Mouse (Mus musculus) forebrain, embryonic 14.5 days (tissue): ENCODE results near the gene Krtcap2. TPM values are rescaled to one million over a fixed set of nuclear protein-coding genes. Genes with fewer than 3 reads are reported as not detected.

Source experiments
- ATAC-seq: fragments of 200-750 bp; cut with Nextera tagmentation; 2 replicates; pipeline ENCODE4 v1.8.0; 2017; ENCODE audit warnings: mild to moderate bottlenecking, moderate library complexity
- DNase-seq: peaks from one replicate; pipeline ENCODE4 v3.0.0-alpha.2; 2015; ENCODE audit warnings: low spot score
- H3K27ac ChIP-seq: fragments of 300-500 bp; sonication (generic); 2 replicates; pipeline ENCODE4 v1.5.1; 2014; ENCODE audit warnings: low read depth, mild to moderate bottlenecking, control low read depth, low read length, moderate library complexity
- H3K27me3 ChIP-seq: fragments of 300-500 bp; sonication (generic); replicated peaks from 2 replicates; pipeline ENCODE4 v1.6.1; 2014; ENCODE audit warnings: low read length, control low read depth, mixed read lengths; ENCODE audit not compliant: control insufficient read depth, insufficient read depth
- H3K36me3 ChIP-seq: fragments of 300-500 bp; sonication (generic); 2 replicates; pipeline ENCODE4 v1.6.1; 2014; ENCODE audit warnings: low read length, control low read depth; ENCODE audit not compliant: control insufficient read depth, insufficient read depth
- H3K4me1 ChIP-seq: fragments of 300-500 bp; sonication (generic); 2 replicates; pipeline ENCODE4 v1.6.1; 2014; ENCODE audit warnings: antibody characterized with exemption, low read length, control low read depth; ENCODE audit not compliant: control insufficient read depth, insufficient read depth
- H3K4me2 ChIP-seq: fragments of 300-500 bp; sonication (generic); 2 replicates; pipeline ENCODE4 v1.6.1; 2014; ENCODE audit warnings: mild to moderate bottlenecking, control low read depth, low read length
- H3K4me3 ChIP-seq: fragments of 300-500 bp; sonication (generic); 2 replicates; pipeline ENCODE4 v1.5.1; 2014; ENCODE audit warnings: low read depth, low read length, control low read depth
- H3K9ac ChIP-seq: fragments of 300-500 bp; sonication (generic); 2 replicates; pipeline ENCODE4 v1.6.1; 2014; ENCODE audit warnings: mild to moderate bottlenecking, low read length, control low read depth, moderate library complexity
- H3K9me3 ChIP-seq: fragments of 300-500 bp; sonication (generic); replicated peaks from 2 replicates; pipeline ENCODE4 v1.6.1; 2016; ENCODE audit warnings: low read length, control low read depth, mixed read lengths; ENCODE audit not compliant: control insufficient read depth
- WGBS: fragments of 180-500 bp; shearing (Covaris S2); extraction: QIAGEN DNeasy Blood & Tissue Kit; methylation state at CpG from one replicate; pipeline ENCODE4 v1.1.7; 2014; 5-methylcytosine and 5-hydroxymethylcytosine counted together
- polyA plus RNA-seq: library from polyadenylated mRNA; unstranded; fragments of >200 nt; fragmentation: Nextera tagmentation; extraction: Ambion mirVana; gene quantifications from 2 replicates; pipeline ENCODE4 v1.2.1, GENCODE M21; 2014

Krtcap2 gene
- polyA plus RNA-seq, 1 experiment from 2014 or later: 234 TPM

DNA sequence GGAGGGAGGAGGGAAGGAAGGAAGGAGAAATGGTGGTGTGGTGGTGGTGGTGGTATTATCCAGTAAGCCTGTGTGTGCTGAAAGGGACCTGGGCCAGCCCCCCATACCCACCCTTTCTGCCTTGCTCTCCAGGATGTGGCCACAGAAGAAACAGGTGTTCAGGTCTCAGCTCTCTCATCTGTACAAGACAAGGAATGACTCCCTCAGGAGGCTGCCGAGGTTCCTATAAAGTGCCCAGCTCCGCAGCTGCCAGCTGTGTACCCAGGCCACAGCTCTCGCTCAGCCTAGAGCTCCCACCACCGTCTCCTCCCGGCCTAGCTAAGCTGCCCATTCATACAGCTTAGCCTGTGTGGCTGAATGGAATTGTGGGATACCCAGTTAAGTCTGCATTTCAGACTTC lies 46.5 kb downstream of the Krtcap2 start:
- Histone ChIP-seq H3K36me3 (no peaks in the 10 kb centered on the region), H3K27me3 (no peaks in the 10 kb centered on the region), H3K27ac (no peak overlapping the region), H3K9me3 (no peaks in the 10 kb centered on the region), H3K4me2 (no peak overlapping the region), H3K4me1 (no peaks in the 10 kb centered on the region), H3K9ac (no peak overlapping the region), H3K4me3 (no peak overlapping the region)
- DNase-seq: no peak
- WGBS: 63% methylated on average over 5 of the region's 5 CpGs
- ATAC-seq: no peak

GRCm38 (mm10) chr3:89293247-89293918 lies 47.6 kb downstream of the Krtcap2 start:
- H3K27ac ChIP-seq: no peak overlapping the region
- WGBS: 93% methylated on average over 11 of the region's 11 CpGs
- no peaks in the 10 kb centered on the region for H3K4me1 ChIP-seq
- H3K4me2 ChIP-seq: no peak overlapping the region
- H3K27me3 ChIP-seq: no peaks in the 10 kb centered on the region
- H3K4me3 ChIP-seq: no peak overlapping the region
- DNase-seq (no peak), ATAC-seq (no peak)
- H3K9ac ChIP-seq: no peak overlapping the region
- no peaks in the 10 kb centered on the region for H3K36me3 ChIP-seq
- H3K9me3 ChIP-seq: no peaks in the 10 kb centered on the region

DNA sequence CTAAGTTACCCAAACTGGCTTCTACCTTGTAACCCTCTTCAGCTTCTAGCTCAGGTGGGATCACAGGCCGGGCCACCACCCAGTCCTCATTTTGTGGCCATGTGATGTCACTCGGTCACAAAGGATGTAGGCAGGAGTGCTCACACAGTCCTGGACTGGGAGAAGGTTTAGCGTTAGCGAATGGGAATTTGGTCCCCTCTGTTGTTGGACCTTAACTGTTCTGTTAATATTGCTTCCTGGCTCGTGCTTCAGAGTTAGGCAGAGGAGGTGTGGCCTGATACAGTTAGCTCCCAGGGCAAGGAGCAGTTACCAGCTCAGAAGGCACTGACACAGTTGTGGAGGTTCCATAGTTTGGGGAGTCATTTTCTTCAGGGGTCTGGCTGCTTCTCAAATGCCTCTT lies 48.4 kb downstream of the Krtcap2 start:
- 82% methylated on average over 5 of the region's 5 CpGs for whole genome bisulfite sequencing
- Histone ChIP-seq H3K27me3 (no peaks in the 10 kb centered on the region), H3K4me2 (no peak overlapping the region), H3K4me1 (no peaks in the 10 kb centered on the region), H3K36me3 (no peaks in the 10 kb centered on the region), H3K27ac (no peak overlapping the region), H3K4me3 (no peak overlapping the region), H3K9ac (no peak overlapping the region), H3K9me3 (no peaks in the 10 kb centered on the region)
- ATAC-seq (no peak), DNase-seq (no peak)

GRCm38 (mm10) chr3:89295685-89296230 lies 50.0 kb downstream of the Krtcap2 start:
- no peaks in the 10 kb centered on the region for H3K9me3 ChIP-seq
- whole genome bisulfite sequencing: 82% methylated on average over 8 of the region's 8 CpGs
- no peaks in the 10 kb centered on the region for H3K36me3 ChIP-seq
- H3K9ac ChIP-seq: no peak overlapping the region
- H3K4me2 ChIP-seq: no peak overlapping the region
- DNase-seq (no peak), ATAC-seq (no peak)
- H3K4me3 ChIP-seq: no peak overlapping the region
- 0 out of 2 replicates have a peak, but pooled peaks cover 2% of the 10 kb centered on the region for H3K27me3 ChIP-seq
- H3K27ac ChIP-seq: no peak overlapping the region
- no peaks in the 10 kb centered on the region for H3K4me1 ChIP-seq

GRCm38 (mm10) chr3:89296761-89297396 lies 51.1 kb downstream of the Krtcap2 start:
- H3K27ac ChIP-seq: no peak overlapping the region
- 83% methylated on average over 11 of the region's 11 CpGs for WGBS
- H3K27me3 ChIP-seq: 0 out of 2 replicates have a peak, but pooled peaks cover 2% of the 10 kb centered on the region
- no peak overlapping the region for H3K4me3 ChIP-seq
- no peaks in the 10 kb centered on the region for H3K9me3 ChIP-seq
- ATAC-seq: no peak
- DNase-seq: peak; percentile 32
- H3K4me1 ChIP-seq: no peaks in the 10 kb centered on the region
- H3K9ac ChIP-seq: no peak overlapping the region
- no peaks in the 10 kb centered on the region for H3K36me3 ChIP-seq
- no peak overlapping the region for H3K4me2 ChIP-seq

- Histone ChIP-seq H3K4me3 (no peak overlapping the region), H3K9me3 (no peaks in the 10 kb centered on the region), H3K4me1 (no peaks in the 10 kb centered on the region), H3K27ac (no peak overlapping the region), H3K9ac (no peak overlapping the region), H3K27me3 (0 out of 2 replicates have a peak, but pooled peaks cover 2% of the 10 kb centered on the region), H3K4me2 (no peak overlapping the region), H3K36me3 (no peaks in the 10 kb centered on the region)
- DNase-seq: no peak
- ATAC-seq: no peak
- 68% methylated on average over 6 of the region's 6 CpGs for WGBS
Observed at GRCm38 (mm10) chr3:89298908-89299307, 53.1 kb downstream of the Krtcap2 start.

DNA sequence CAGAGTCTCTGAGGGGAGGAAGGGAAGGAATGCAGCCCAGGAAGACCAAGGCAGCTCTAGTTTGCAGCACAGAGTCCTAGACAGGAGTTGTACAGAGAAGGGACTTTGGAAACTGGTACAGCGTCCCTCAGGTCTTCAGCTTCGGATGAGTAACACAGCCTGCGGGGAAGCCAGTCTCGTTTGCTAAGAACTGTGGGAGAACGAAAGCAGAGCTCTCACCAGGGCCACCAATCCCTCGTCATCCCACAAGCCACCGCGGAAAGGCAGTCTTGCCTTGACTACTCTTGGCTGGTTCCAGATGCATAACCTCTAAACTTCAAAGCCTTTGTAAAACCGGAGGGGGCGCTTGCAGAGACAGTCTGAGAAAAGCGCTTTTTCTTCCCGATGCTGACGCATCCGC lies 53.7 kb downstream of the Krtcap2 start:
- Histone ChIP-seq H3K4me1 (no peaks in the 10 kb centered on the region), H3K4me3 (0 out of 2 replicates have a peak overlapping the region, but pooled peaks have one; percentile 6), H3K27ac (no peak overlapping the region), H3K36me3 (no peaks in the 10 kb centered on the region), H3K4me2 (peak overlapping the region; percentile 37), H3K27me3 (0 out of 2 replicates have a peak, but pooled peaks cover 2% of the 10 kb centered on the region), H3K9me3 (no peaks in the 10 kb centered on the region), H3K9ac (peak overlapping the region; percentile 29; the same call in 1 of the 2 replicates)
- 11% methylated on average over 14 of the region's 14 CpGs for WGBS
- DNase-seq: peak; percentile 46
- no peak for ATAC-seq
